Mouse (Mus musculus) Patski (cell line): Measurements from ENCODE around the gene Prkrip1. TPM values are rescaled to one million over a fixed set of nuclear protein-coding genes. Genes with fewer than 3 reads are reported as not detected.
A peak's percentile ranks its signal among the peaks of the same experiment; 100 is the strongest.
"Not testable (repeated sequence)": the region's sequence is repeated elsewhere in the genome, so short reads cannot be mapped to it uniquely, and the experiment has no call there.

Experiments
- ATAC-seq: fragments of 100-300 bp; one replicate; pipeline ENCODE4 v1.8.0; 2021
- CTCF ChIA-PET: fragments of 350-600 bp; sonication (Branson Sonifier 250); formaldehyde crosslinking; loops from one replicate; lab custom pipeline; 2022; ENCODE audit warnings: inconsistent platforms; lab: Charles Lee
- POLR2A ChIA-PET: fragments of 350-600 bp; sonication (Branson Sonifier 250); formaldehyde crosslinking; loops from one replicate; lab custom pipeline; 2022; ENCODE audit warnings: antibody characterized with exemption, inconsistent platforms; lab: Charles Lee
- DNase-seq: peaks from one replicate; pipeline ENCODE4 v3.0.0-alpha.2; 2011; ENCODE audit warnings: low read depth, low spot score
- H3K27me3 ChIP-seq: fragments of 371-371 bp; one replicate; pipeline ENCODE4 v1.5.1; 2021
- CTCF ChIP-seq: fragments of 100-300 bp; IDR thresholded peaks from one replicate; pipeline ENCODE4 v1.5.1; 2021
- in situ Hi-C: fragments of 300-500 bp; cut with MboI; formaldehyde crosslinking; loops from 3 replicates; pipeline ENCODE4 v1.11.1; 2018; ENCODE audit warnings: low pct_unique_long_range_greater_than_20kb, mixed read lengths
- polyA plus RNA-seq: library from polyadenylated mRNA; unstranded; gene quantifications from one replicate; pipeline ENCODE4 v1.2.3, GENCODE M21; 2021

Gene Prkrip1
- polyA plus RNA-seq, 1 experiment from 2014 or later, result 63.4 TPM

GRCm38 (mm10) chr5:136212716-136213115, 14.0 kb upstream of the Prkrip1 start:
- no peaks in the 10 kb centered on the region for H3K27me3 ChIP-seq
- TF ChIP-seq CTCF, result no peak
- POLR2A ChIA-PET, result no interaction called here
- no peak for DNase-seq
- in situ Hi-C loops, result no loop called here
- CTCF ChIA-PET, result no interaction called here
- ATAC-seq, result no peak

DNA sequence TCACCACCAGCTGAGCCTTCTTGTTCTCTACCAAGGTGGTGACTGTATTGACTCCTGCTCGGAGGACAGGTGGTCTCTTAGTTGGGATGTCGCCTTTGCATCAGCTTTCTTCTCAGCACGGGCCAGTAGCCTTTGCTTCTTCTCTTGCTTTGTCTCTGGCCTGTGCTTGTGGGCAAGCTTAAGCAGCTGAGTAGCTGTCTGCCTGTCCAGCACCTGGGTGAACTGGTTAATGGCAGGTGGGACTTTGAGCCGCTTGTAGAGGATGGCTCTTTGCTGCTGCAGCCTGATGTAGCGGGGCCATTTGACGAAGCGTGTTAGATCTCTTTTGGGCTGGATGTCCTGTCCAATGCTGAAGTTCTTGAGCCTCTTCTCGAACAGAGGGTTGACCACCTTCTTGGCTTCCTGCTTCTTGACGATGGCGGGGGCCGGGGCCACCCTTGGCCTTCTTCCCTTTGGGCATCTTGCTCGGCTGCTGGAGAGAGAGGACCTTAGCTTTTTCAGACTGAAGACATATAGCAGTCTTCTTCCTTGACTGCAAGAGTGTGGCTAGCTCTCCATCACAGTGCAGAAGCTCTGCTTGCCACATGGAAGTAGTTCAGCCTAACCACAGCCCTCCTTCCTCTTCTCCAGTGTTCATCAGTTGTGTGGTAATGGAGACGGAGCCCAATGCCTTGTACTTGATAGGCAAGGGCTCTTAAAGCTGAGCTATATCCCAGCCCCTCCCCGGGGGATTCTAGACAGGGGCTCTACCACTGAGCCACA, 12.8 kb upstream of the Prkrip1 start:
- in situ Hi-C loops, POLR2A ChIA-PET, H3K27me3 ChIP-seq, ATAC-seq, DNase-seq: not testable (repeated sequence)
- CTCF ChIA-PET, result interaction anchor here (0.9 to 1.7 kb wide), 2 partner anchors 10 to 41 kb away, joined by 4 to 7 read pairs; no protein-coding TSS in a partner anchor

- DNase-seq, result no peak
- in situ Hi-C loops, result no loop called here
- CTCF ChIA-PET, result interaction anchor here (0.9 to 1.7 kb wide), 2 partner anchors 9 to 42 kb away, joined by 4 to 7 read pairs; no protein-coding TSS in a partner anchor
- ATAC-seq, result no peak
- H3K27me3 ChIP-seq, result no peaks in the 10 kb centered on the region
- POLR2A ChIA-PET, result interaction anchor here (0.6 kb wide), 1 partner anchor 214 kb away, joined by 3 read pairs; no protein-coding TSS in a partner anchor
- TF ChIP-seq CTCF, result no peak
Measured at GRCm38 (mm10) chr5:136210549-136210948, 11.8 kb upstream of the Prkrip1 start.

DNA sequence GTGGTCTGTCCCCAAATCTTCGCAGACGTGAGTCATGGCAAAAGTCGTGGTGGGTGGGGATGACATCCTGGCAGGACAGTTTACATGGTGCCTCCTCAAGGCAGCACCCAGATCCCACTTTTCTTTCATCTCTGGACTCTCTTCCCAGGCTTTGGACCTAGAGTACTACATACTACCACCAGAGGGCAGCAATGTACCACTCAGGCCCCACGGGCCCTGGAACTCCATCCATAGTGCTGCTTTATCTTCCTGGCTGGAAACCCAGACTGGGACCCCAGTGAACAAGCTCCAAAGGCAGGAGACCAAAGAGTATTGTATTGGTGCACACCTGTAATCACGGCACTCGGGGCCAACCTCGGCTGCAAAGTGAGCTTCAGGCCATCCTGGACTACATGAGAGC, 3.1 kb upstream of the Prkrip1 start:
- peak; percentile 45 for ATAC-seq
- no peaks in the 10 kb centered on the region for H3K27me3 ChIP-seq
- ChIA-PET CTCF (interaction anchor here (0.6 to 2.3 kb wide), 14 partner anchors 8 to 467 kb away, joined by 3 to 12 read pairs (median 4); no protein-coding TSS in a partner anchor), POLR2A (interaction anchor here (0.6 kb wide), 1 partner anchor 33 kb away, joined by 4 read pairs; no protein-coding TSS in a partner anchor)
- in situ Hi-C loops, result no loop called here
- DNase-seq, result no peak
- TF ChIP-seq CTCF, result peak; percentile 97

DNA sequence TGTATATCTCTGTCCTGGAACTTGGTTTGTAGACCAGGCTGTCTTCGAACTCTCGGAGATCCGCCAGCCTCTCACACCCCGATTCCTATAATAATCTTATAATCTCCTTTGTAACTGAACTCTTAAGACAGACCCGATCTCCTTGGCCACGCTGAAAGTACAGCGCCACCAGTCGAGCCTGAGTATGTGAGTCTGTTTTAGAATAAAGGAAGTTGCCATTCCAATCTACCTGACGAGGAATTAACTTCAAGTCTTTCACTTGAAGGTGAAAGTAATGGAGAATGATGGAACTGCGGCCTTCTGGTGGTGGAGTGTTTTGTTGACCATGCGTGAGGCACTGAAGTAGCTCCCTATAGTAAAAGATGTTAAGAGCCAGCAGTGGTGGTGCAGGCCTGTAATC, 763 bp upstream of the Prkrip1 start:
- no peak for DNase-seq
- in situ Hi-C loops, result loop anchor here (5.0 kb wide), 1 partner anchor 48 kb away; the partner anchor contains the start of gene Sh2b2

GRCm38 (mm10) chr5:136191870-136192269, 6.9 kb downstream of the Prkrip1 start:
- ChIA-PET POLR2A (no interaction called here), CTCF (no interaction called here)
- in situ Hi-C loops, result no loop called here
- no peak for TF ChIP-seq CTCF
- H3K27me3 ChIP-seq, result no peaks in the 10 kb centered on the region
- DNase-seq (no peak), ATAC-seq (no peak)

More for the DNA sequence above, 763 bp upstream of the Prkrip1 start:
- no peaks in the 10 kb centered on the region for H3K27me3 ChIP-seq
- no peak for TF ChIP-seq CTCF
- CTCF ChIA-PET, result interaction anchor here (0.7 to 3.0 kb wide), 6 partner anchors 12 to 507 kb away, joined by 3 to 26 read pairs (median 3); partner anchors contain the start of gene Sh2b2
- POLR2A ChIA-PET, result interaction anchor here (0.6 to 2.3 kb wide), 3 partner anchors 37 to 410 kb away, joined by 3 to 8 read pairs (median 8); no protein-coding TSS in a partner anchor
- ATAC-seq, result no peak

GRCm38 (mm10) chr5:136186723-136187122, 12.0 kb downstream of the Prkrip1 start:
- TF ChIP-seq CTCF, result peak; percentile 98
- no peak for ATAC-seq
- CTCF ChIA-PET, result interaction anchor here (0.8 to 3.4 kb wide), 9 partner anchors 10 to 55 kb away, joined by 3 to 34 read pairs (median 3); partner anchors contain the start of genes Orai2 and Prkrip1
- in situ Hi-C loops, result loop anchor here (5.0 kb wide), 2 partner anchors 49 to 204 kb away; partner anchors contain the start of genes Alkbh4, Lrwd1 and Zp3
- no peaks in the 10 kb centered on the region for H3K27me3 ChIP-seq
- POLR2A ChIA-PET, result interaction anchor here (0.5 to 1.7 kb wide), 3 partner anchors 10 to 71 kb away, joined by 3 to 4 read pairs (median 3); no protein-coding TSS in a partner anchor
- no peak for DNase-seq

GRCm38 (mm10) chr5:136183766-136184165, 15.0 kb downstream of the Prkrip1 start:
- in situ Hi-C loops, result no loop called here
- no peak for ATAC-seq
- CTCF ChIA-PET, result interaction anchor here (1.0 to 1.6 kb wide), 5 partner anchors 10 to 69 kb away, joined by 3 to 7 read pairs (median 3); no protein-coding TSS in a partner anchor

DNA sequence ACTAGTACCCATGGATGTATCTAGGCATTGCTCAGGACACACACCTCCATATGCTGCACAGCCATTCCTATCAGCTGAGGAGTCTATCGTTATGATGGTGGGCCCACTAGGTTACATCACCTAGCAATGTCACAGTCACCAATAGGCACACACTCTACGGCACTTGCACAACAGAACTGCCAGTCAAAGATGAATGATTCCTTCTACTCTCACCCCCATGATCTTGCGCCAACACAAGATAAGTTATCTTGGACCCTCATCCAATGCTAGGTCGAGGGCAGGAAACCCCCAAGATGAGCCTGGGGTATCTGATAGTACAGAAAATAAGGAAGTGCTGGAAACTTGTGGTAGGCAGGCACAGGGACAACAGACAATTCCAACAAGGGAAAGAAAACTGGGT, 15.9 kb downstream of the Prkrip1 start:
- TF ChIP-seq CTCF, result no peak
- no peak for ATAC-seq
- no peaks in the 10 kb centered on the region for H3K27me3 ChIP-seq
- in situ Hi-C loops, result no loop called here
- ChIA-PET CTCF (interaction anchor here (1.3 kb wide), 1 partner anchor 9 kb away, joined by 4 read pairs; no protein-coding TSS in a partner anchor), POLR2A (interaction anchor here (0.6 kb wide), 1 partner anchor 13 kb away, joined by 3 read pairs; the partner anchor contains the start of gene Orai2)
- DNase-seq, result no peak

More at GRCm38 (mm10) chr5:136183766-136184165, 15.0 kb downstream of the Prkrip1 start:
- DNase-seq, result no peak
- POLR2A ChIA-PET, result interaction anchor here (0.7 kb wide), 1 partner anchor 15 kb away, joined by 5 read pairs; the partner anchor contains the start of gene Prkrip1
- no peaks in the 10 kb centered on the region for H3K27me3 ChIP-seq
- TF ChIP-seq CTCF, result no peak

GRCm38 (mm10) chr5:136182049-136182448, 16.7 kb downstream of the Prkrip1 start:
- in situ Hi-C loops, result no loop called here
- H3K27me3 ChIP-seq, result no peaks in the 10 kb centered on the region
- ChIA-PET CTCF (no interaction called here), POLR2A (interaction anchor here (0.5 to 0.6 kb wide), 2 partner anchors 12 to 1103 kb away, joined by 3 to 6 read pairs; partner anchors contain the start of gene Orai2)
- ATAC-seq (no peak), DNase-seq (no peak)
- no peak for TF ChIP-seq CTCF
